Mouse (Mus musculus) neutrophil, adult 5-6 weeks (primary cell): ENCODE data around the gene Rad23b. TPM values are rescaled to one million over a fixed set of nuclear protein-coding genes. Genes with fewer than 3 reads are reported as not detected.
"Not testable (repeated sequence)": the region's sequence is repeated elsewhere in the genome, so short reads cannot be mapped to it uniquely, and the experiment has no call there.

Experiments used
- ATAC-seq: fragments of 151-379, 151-347 bp; 2 replicates; pipeline ENCODE4 v1.8.0; 2017; ENCODE audit warnings: mild to moderate bottlenecking, moderate TSS enrichment; ENCODE audit not compliant: insufficient number of reproducible peaks, poor library complexity, low FRiP score, severe bottlenecking; ENCODE audit errors: extremely low read depth
- total RNA-seq: library from RNA; stranded (forward); fragments of 200-1000 nt; gene quantifications from 2 replicates; pipeline ENCODE4 v1.2.3, GENCODE M21; 2017

The Rad23b gene
- total RNA-seq, 1 experiment from 2014 or later, result 74.0 TPM

DNA sequence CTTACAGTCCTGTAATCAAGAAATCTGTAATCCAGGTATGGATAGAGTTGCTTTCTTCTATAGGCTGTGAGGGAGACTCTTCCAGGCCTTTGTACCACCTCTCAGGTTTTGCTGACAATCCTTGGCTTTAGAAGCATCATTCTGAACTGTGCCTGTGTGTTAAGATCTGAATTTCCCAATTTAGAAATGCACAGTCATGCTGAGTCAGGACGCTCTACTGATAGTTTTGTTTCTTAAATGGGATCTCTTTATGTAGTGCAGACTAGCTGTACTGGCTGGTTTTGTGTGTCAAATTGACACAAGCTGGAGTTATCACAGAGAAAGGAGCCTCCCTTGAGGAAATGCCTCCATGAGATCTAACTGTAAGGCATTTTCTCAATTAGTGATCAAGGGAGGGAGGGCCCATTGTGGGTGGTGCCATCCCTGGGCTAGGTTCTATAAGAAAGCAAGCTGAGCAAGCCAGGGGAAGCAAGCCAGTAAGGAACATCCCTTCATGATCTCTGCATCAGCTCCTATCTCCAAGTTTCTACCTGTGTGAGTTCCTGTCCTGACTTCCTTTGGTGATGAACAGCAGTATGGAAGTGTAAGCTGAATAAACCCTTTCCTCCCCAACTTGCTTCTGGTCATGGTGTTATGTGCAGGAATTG lies 59.9 kb downstream of the Rad23b start:
- ATAC-seq, result not testable (repeated sequence)

- no peak for ATAC-seq
Measured at GRCm38 (mm10) chr4:55415864-55416263, 66.0 kb downstream of the Rad23b start.

DNA sequence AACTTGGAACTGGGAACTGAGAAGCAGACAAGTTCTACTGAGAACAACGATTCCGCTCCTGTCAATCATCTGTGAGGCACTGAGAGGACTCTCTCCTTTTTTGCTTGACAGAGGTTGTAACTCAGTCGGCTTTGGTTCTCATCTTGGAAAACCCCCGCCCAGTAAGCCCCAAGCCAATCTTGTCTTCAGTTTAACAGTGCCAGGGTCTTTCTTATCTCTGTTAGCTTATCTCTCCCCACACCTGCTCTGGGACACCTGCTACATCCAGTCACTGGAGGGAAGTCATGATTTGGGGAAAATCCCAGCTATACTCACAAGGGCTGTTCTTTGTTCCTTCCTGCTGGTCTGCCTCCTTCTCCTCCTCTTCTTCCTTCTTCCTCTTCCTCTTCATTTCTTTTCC lies 76.4 kb downstream of the Rad23b start:
- ATAC-seq, result no peak

Other genes starting within 250 kb of the Rad23b start
- 11.4 and 11.9 TPM in 2 replicates for gene Klf4, start 182.4 kb downstream of the Rad23b start, total RNA-seq